Mouse (Mus musculus): ENCODE data around the gene Calml4. TPM values are rescaled to one million over a fixed set of nuclear protein-coding genes. Genes with fewer than 3 reads are reported as not detected.
"Not testable (repeated sequence)": the region's sequence is repeated elsewhere in the genome, so short reads cannot be mapped to it uniquely, and the experiment has no call there.

Calml4 gene
- polyA plus RNA-seq, 1 experiment from 2014 or later = 58.4 TPM

DNA sequence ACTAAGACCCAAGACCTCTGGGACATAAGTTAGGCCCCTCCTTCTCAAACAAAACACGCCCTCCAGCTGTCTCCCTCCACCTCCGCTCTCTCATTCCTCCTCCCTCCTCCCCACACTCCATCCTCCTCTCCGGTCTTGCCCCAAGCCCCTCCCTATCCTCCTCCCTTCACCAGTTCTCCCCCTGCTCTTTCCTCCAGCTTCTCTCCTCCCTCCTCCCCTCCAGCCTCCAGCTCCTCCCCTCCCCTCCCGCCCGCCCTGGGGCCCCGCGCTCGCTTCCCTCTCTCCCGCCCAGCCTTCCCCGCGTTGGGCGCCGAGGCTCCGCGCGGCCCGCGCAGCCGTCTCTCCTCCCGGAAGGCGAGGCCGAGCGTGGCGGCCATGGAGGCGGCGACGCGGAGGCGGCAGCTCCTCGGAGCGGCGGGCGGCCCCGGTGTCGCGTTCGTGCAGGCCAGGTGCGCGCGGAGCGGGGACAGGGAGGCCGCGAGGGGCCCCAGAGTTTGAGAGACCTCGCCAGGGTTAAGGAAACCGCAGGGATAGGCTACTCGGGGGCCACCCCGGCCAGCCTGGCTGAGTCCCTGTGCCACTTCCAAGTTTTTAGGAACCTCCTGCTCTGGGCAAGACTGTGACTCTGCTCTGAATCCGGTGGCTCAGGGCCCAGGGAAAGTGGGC lies 19.2 kb upstream of the Calml4 start, which contains the start of gene Cln6:
Cln6 (plus strand) TSS at position 280 of the 666 bp plus-strand sequence.
- ATAC-seq (ENCODE audit: insufficient read depth, low FRiP score, low read depth) = peak; percentile 94
- Histone ChIP-seq H3K9ac (peak within 1 kb of the TSS; percentile 94), H3K27ac (peak within 1 kb of the TSS; percentile 92)

DNA sequence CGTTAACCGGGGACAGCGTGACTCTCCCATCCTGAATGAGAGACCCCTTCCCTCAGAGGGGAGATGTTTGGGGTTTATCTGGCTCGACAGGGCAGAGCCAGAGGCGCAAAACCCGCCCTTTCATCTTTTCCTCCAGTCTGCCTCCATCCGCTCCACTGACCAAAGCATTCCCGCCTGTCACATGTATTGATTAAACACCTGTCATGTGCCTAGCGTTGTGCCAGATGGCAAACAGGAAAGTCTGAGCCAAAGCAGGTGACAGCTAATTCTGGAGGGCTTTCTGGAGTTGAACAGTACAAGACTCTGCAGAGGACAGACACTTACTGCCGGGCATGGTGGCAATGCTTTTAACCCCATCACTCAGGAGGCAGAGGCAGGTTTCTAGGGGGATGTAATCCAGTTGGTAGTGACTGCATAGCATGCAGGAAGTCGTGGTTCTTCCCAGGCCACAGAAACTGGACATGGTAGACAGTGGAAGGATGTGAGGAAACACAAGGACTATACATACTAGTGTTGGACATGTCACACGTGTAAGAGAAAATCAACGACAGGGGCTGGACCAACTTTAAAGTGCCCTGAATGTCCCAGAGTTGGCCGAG lies 18.6 kb upstream of the Calml4 start:
- Histone ChIP-seq H3K9me3 (no peaks in the 10 kb centered on the region), H3K27ac (peak overlapping the region; percentile 92), H3K9ac (peak overlapping the region; percentile 94), H3K4me1 (peaks cover 22% of the 10 kb centered on the region), H3K27me3 (replicated peaks) (no peaks in the 10 kb centered on the region), H3K36me3 (no peaks in the 10 kb centered on the region), H3K4me2 (peak overlapping the region; percentile 88), H3K4me3 (replicated peaks) (peak overlapping the region; percentile 78)
- 12% methylated on average over 14 of the region's 14 CpGs for WGBS
- no peak; the same call in 1 of the 2 replicates for ATAC-seq (ENCODE audit: insufficient read depth, low FRiP score, low read depth)

More for the DNA sequence above, 19.2 kb upstream of the Calml4 start, which contains the start of gene Cln6:
- Histone ChIP-seq H3K9me3 (no peaks in the 10 kb centered on the region), H3K36me3 (no peaks in the 10 kb centered on the region), H3K4me3 (replicated peaks) (peak within 1 kb of the TSS; percentile 78), H3K4me2 (peak within 1 kb of the TSS; percentile 88), H3K27me3 (replicated peaks) (no peaks in the 10 kb centered on the region), H3K4me1 (peaks cover 22% of the 10 kb centered on the region)
- WGBS = under 1% methylated on average over 42 of the region's 48 CpGs

- Histone ChIP-seq H3K27ac (no peak overlapping the region), H3K4me1 (peaks cover 22% of the 10 kb centered on the region), H3K27me3 (replicated peaks) (no peaks in the 10 kb centered on the region), H3K36me3 (no peaks in the 10 kb centered on the region; the same call in 1 of the 2 replicates), H3K9ac (no peak overlapping the region), H3K4me2 (no peak overlapping the region), H3K4me3 (replicated peaks) (no peak overlapping the region), H3K9me3 (no peaks in the 10 kb centered on the region)
- 72% methylated on average over 10 of the region's 10 CpGs for WGBS
- ATAC-seq (ENCODE audit: insufficient read depth, low FRiP score, low read depth) = no peak
Observed at GRCm38 (mm10) chr9:62843356-62844024, 14.4 kb upstream of the Calml4 start.

DNA sequence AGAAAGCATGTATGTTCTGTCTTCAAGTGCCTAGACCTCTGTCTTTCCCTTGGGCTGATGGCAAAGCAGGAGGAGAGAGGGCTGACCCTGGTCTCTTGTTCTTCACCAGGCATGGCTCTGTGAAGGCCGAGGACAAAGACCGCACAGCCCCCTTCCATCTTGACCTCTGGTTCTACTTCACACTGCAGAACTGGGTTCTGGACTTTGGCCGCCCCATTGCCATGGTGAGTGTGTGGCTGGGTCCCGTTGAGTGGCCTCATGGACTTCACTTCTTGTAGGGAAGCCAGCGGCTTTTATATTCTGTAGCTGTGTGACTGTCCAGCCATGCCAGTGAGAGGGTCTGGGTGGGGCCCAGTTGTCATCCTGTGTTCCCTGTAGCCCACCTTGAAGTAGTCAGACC lies 13.4 kb upstream of the Calml4 start:
- H3K9ac ChIP-seq = no peak overlapping the region
- no peaks in the 10 kb centered on the region for H3K27me3 ChIP-seq (replicated peaks)
- no peaks in the 10 kb centered on the region; the same call in 1 of the 2 replicates for H3K36me3 ChIP-seq
- no peak overlapping the region for H3K4me3 ChIP-seq (replicated peaks)
- H3K27ac ChIP-seq = no peak overlapping the region
- 93% methylated on average over 5 of the region's 5 CpGs for WGBS
- no peak for ATAC-seq (ENCODE audit: insufficient read depth, low FRiP score, low read depth)
- no peaks in the 10 kb centered on the region for H3K9me3 ChIP-seq
- peaks cover 19% of the 10 kb centered on the region for H3K4me1 ChIP-seq
- H3K4me2 ChIP-seq = no peak overlapping the region

- no peaks in the 10 kb centered on the region for H3K27me3 ChIP-seq (replicated peaks)
- WGBS = 2% methylated on average over 3 of the region's 3 CpGs
- ATAC-seq (ENCODE audit: insufficient read depth, low FRiP score, low read depth) = peak; percentile 54; the same call in 1 of the 2 replicates
Observed at GRCm38 (mm10) chr9:62847694-62848093, 10.2 kb upstream of the Calml4 start.

GRCm38 (mm10) chr9:62848641-62849040 lies 9.2 kb upstream of the Calml4 start:
- H3K9ac ChIP-seq = no peak overlapping the region
- no peaks in the 10 kb centered on the region for H3K27me3 ChIP-seq (replicated peaks)
- no peak overlapping the region for H3K4me3 ChIP-seq (replicated peaks)
- peaks cover 6% of the 10 kb centered on the region for H3K4me1 ChIP-seq
- ATAC-seq (ENCODE audit: insufficient read depth, low FRiP score, low read depth) = no peak
- no peak overlapping the region for H3K27ac ChIP-seq
- H3K9me3 ChIP-seq = no peaks in the 10 kb centered on the region
- H3K36me3 ChIP-seq = no peaks in the 10 kb centered on the region; the same call in 1 of the 2 replicates
- H3K4me2 ChIP-seq = no peak overlapping the region
- 94% methylated on average over 3 of the region's 3 CpGs for whole genome bisulfite sequencing

More at GRCm38 (mm10) chr9:62847694-62848093, 10.2 kb upstream of the Calml4 start:
- Histone ChIP-seq H3K36me3 (no peaks in the 10 kb centered on the region; the same call in 1 of the 2 replicates), H3K9me3 (no peaks in the 10 kb centered on the region), H3K4me1 (peaks cover 6% of the 10 kb centered on the region), H3K4me3 (replicated peaks) (no peak overlapping the region), H3K9ac (no peak overlapping the region), H3K4me2 (no peak overlapping the region), H3K27ac (no peak overlapping the region)

GRCm38 (mm10) chr9:62851571-62851970 lies 6.3 kb upstream of the Calml4 start:
- Histone ChIP-seq H3K4me3 (replicated peaks) (no peak overlapping the region), H3K9ac (no peak overlapping the region), H3K4me1 (peaks cover 11% of the 10 kb centered on the region), H3K27me3 (replicated peaks) (no peaks in the 10 kb centered on the region), H3K9me3 (no peaks in the 10 kb centered on the region), H3K36me3 (no peaks in the 10 kb centered on the region; the same call in 1 of the 2 replicates), H3K27ac (no peak overlapping the region), H3K4me2 (no peak overlapping the region)
- WGBS = 93% methylated on average over 2 of the region's 2 CpGs
- no peak for ATAC-seq (ENCODE audit: insufficient read depth, low FRiP score, low read depth)

- H3K4me2 ChIP-seq = no peak overlapping the region
- no peaks in the 10 kb centered on the region for H3K9me3 ChIP-seq
- no peak overlapping the region for H3K9ac ChIP-seq
- no peak overlapping the region for H3K4me3 ChIP-seq (replicated peaks)
- no peaks in the 10 kb centered on the region for H3K27me3 ChIP-seq (replicated peaks)
- no peaks in the 10 kb centered on the region for H3K36me3 ChIP-seq
- no peak for ATAC-seq (ENCODE audit: insufficient read depth, low FRiP score, low read depth)
- H3K27ac ChIP-seq = no peak overlapping the region
- H3K4me1 ChIP-seq = peaks cover 24% of the 10 kb centered on the region
- 40% methylated on average over 4 of the region's 4 CpGs for WGBS
Observed at GRCm38 (mm10) chr9:62854483-62854882, 3.4 kb upstream of the Calml4 start.

DNA sequence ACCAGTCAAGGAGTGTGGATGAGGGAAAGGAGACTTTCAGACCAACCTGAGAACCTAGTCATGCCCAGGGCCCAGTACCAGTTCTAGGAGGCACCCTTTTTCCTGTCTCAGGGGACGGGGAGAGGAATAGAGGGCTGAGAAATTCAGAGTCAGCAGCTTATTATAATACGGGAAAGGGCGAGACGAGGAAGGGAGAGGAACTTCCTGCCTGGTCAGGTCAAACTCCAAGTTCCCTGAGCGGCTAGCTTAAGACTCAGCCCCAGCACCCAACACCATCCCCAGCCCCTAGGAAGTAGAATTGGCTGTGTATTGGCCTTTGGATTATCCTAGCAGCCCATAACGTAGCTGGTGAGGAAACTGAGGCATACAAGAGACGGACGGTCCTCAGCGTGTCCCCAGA lies 664 bp upstream of the Calml4 start:
- Histone ChIP-seq H3K27ac (peak overlapping the region; percentile 83), H3K9ac (no peak overlapping the region), H3K4me1 (peaks cover 28% of the 10 kb centered on the region), H3K4me2 (peak overlapping the region; percentile 46), H3K4me3 (replicated peaks) (peak overlapping the region; percentile 25), H3K27me3 (replicated peaks) (no peaks in the 10 kb centered on the region), H3K36me3 (no peaks in the 10 kb centered on the region), H3K9me3 (no peaks in the 10 kb centered on the region)
- peak; percentile 44; the same call in 1 of the 2 replicates for ATAC-seq (ENCODE audit: insufficient read depth, low FRiP score, low read depth)
- WGBS = 52% methylated on average over 9 of the region's 9 CpGs

DNA sequence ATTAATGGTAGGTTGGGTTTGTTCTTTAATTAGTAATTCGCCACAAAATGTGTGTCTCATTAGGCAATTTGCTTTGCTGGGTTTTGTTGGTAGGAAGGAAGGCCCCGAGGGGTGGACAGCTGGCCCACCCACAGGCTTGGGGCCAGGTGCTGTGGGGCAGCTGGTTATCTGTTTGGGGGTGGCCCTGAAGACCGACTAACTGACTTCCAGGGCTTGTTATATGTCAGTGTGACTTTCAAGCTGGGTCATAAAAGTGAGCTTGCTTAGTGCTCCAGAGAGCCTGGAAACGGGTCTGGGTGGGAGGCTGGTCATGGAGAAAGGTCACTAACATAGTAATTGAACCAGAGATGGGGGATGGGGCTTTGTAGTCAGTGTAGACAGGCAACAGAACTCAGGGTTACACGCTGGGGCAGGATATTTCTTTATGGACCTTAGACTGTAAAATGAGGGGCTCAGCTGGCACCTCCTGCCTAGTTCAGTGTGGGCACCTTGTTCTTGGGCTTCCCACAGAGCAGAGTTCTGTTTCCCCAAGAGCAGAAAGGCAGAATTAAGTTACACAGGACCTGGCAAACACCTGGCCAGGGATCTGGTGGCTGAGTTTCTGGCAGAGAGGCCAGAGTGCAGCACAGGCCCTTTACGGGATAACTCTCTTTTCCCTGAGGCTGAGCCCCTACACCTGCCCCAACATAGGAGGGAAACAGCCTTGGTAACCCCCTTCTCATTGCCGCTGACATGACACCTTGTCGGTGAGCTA lies 563 bp downstream of the Calml4 start:
- Histone ChIP-seq H3K4me1 (peaks cover 28% of the 10 kb centered on the region), H3K27me3 (replicated peaks) (no peaks in the 10 kb centered on the region), H3K9ac (no peak overlapping the region), H3K9me3 (no peaks in the 10 kb centered on the region), H3K36me3 (no peaks in the 10 kb centered on the region), H3K4me3 (replicated peaks) (peak overlapping the region; percentile 25), H3K27ac (peak overlapping the region; percentile 83), H3K4me2 (peak overlapping the region; percentile 46)
- 41% methylated on average over 8 of the region's 8 CpGs for WGBS
- no peak for ATAC-seq (ENCODE audit: insufficient read depth, low FRiP score, low read depth)

GRCm38 (mm10) chr9:62860102-62860501 lies 2.2 kb downstream of the Calml4 start:
- H3K4me3 ChIP-seq (replicated peaks); H3K36me3 ChIP-seq; H3K9me3 ChIP-seq; H3K27me3 ChIP-seq (replicated peaks); H3K4me2 ChIP-seq; ATAC-seq (ENCODE audit: insufficient read depth, low FRiP score, low read depth); H3K9ac ChIP-seq; H3K27ac ChIP-seq: not testable (repeated sequence)
- 48% methylated on average over 7 of the region's 7 CpGs for WGBS
- H3K4me1 ChIP-seq = peaks cover 24% of the 10 kb centered on the region

All from stomach, embryonic 15.5 days (tissue).